Mouse (Mus musculus) adrenal gland, adult 18-20 months (tissue): ENCODE data around the gene Cenpv. TPM values are rescaled to one million over a fixed set of nuclear protein-coding genes. Genes with fewer than 3 reads are reported as not detected.
"Not testable (repeated sequence)": the region's sequence is repeated elsewhere in the genome, so short reads cannot be mapped to it uniquely, and the experiment has no call there.

Experiments used
- DNase-seq, 2 experiments: peaks; one replicate each; pipeline ENCODE4 v3.0.0; 2021 to 2022; ENCODE audit warnings: low spot score in 2 of 2
- total RNA-seq, 2 experiments: library from RNA; stranded (reverse); gene quantifications; 1 replicate in 1 of 2; 2 replicates in 1 of 2; pipeline ENCODE4 v1.2.3; 2021

Cenpv gene
- total RNA-seq, 2 experiments from 2014 or later = 32.0 to 33.1 TPM

GRCm38 (mm10) chr11:62510956-62511355 lies 28.1 kb downstream of the Cenpv start:
- no peak for DNase-seq

GRCm38 (mm10) chr11:62509571-62509970 lies 29.5 kb downstream of the Cenpv start:
- DNase-seq = no peak

- DNase-seq = not testable (repeated sequence)
Measured at GRCm38 (mm10) chr11:62508816-62509215, 30.2 kb downstream of the Cenpv start.

DNA sequence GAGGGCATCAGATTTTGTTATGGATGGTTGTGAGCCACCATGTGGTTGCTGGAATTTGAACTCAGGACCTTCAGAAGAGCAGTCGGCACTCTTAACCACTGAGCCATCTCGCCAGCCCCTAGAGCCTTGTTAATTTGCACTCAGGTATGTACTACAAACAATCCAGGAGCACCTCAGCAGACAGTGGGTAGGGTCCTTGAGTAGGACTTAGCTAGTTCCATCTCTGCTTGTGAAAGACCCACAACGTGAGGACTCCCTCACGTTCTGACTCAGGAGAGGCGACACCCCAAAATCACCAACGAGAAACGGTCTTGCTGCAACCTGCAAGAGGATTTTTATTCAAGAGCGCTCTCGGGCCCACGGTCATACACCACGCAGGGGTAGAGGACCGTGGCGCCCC lies 30.7 kb downstream of the Cenpv start:
- DNase-seq = not testable (repeated sequence)

- no peak for DNase-seq
Measured at GRCm38 (mm10) chr11:62507683-62508082, 31.4 kb downstream of the Cenpv start.

DNA sequence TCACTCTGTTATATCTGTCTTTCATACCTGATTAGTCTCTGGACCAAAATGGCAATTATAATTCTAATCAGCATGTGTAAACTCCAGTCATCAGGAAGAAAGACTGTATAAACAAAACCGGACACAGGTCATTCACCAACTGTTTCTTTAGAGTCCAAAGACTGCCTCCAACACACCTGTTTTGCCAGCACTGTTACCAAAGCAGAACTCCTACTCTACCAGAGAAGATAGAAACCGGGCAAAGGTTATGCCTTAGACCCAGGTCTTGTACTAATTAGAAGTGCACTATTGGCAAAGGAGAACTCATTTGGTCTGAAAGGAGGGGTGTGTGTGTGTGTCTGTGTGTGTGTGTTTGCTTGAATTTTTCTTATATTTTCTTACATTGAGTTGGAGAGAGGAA lies 38.5 kb downstream of the Cenpv start:
- no peak for DNase-seq

- no peak for DNase-seq
Measured at GRCm38 (mm10) chr11:62498802-62499201, 40.3 kb downstream of the Cenpv start.

- DNase-seq = no peak
Measured at GRCm38 (mm10) chr11:62497181-62497580, 41.9 kb downstream of the Cenpv start.

DNA sequence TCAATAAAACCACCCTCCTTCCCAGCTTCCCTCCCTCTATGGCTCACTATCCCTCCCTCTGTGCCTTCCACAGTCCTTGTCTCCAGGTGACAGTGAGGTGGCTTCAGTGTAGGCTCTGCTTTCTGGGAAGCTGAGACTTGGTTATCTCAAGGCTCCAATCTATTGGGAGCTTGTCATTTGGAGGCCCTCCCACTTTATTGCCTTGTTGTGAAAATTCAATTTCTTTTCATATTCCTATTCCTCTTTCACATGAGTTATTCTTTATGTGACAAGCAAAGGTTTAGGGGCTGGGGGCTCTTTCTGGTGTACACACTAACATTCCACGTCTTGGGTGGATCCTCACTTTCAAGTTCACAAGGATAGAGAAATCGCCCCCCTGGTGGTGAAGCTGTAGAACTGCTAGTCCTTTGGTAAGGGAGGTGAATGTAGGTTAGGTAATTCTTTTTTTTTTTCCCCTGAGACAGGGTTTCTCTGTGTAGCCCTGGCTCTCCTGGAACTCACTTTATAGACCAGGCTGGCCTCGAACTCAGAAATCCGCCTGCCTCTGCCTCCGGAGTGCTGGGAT lies 42.8 kb downstream of the Cenpv start:
- peak; percentile 24 to 37 for DNase-seq

DNA sequence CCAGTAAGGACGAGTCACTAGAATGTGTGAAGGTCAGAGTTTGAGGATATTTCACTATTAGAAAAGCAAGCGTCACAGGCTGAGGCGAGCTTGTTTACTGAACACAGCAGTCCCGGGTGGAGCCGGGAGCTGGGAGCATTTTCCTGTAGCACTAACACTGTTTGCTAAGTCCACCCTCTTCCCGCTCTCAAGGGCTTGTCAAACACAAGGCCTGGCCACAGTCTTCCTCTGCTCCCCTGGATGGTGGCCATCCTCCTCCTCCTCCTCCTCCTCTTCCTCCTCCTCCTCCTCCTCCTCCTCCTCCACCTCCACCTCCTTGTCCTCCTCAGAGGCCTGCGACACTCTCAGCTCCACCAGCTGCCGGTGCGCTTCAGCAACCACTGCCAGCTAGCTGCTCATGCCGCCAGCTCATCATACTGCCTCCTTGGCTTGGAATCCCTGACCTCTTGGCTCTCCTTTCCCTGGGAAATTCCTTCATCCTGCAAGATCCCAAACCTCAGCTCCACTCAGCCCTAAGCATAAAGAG lies 43.7 kb downstream of the Cenpv start:
- DNase-seq = peak; percentile 30 to 35

GRCm38 (mm10) chr11:62494754-62495275 lies 44.2 kb downstream of the Cenpv start:
- peak; percentile 15 to 36 for DNase-seq

DNA sequence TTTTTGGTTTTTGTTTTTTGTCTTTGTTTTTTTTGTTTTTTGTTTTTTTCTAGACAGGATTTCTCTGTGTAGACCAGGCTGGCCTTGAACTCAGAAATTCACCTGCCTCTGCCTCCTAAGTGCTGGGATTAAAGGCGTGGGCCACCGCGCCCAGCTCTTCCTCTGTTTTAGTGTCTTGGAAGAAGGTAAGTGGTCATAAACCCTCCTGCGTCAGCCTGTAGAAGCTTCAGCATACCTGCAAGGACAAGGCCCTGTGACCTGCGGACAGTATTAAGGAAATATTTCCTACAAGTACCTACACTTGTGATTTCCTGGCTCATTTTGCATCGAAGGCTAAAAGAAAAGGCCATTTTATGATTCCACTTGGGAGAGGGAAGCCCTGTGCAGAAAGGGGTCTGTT lies 45.4 kb downstream of the Cenpv start:
- DNase-seq = no peak

DNA sequence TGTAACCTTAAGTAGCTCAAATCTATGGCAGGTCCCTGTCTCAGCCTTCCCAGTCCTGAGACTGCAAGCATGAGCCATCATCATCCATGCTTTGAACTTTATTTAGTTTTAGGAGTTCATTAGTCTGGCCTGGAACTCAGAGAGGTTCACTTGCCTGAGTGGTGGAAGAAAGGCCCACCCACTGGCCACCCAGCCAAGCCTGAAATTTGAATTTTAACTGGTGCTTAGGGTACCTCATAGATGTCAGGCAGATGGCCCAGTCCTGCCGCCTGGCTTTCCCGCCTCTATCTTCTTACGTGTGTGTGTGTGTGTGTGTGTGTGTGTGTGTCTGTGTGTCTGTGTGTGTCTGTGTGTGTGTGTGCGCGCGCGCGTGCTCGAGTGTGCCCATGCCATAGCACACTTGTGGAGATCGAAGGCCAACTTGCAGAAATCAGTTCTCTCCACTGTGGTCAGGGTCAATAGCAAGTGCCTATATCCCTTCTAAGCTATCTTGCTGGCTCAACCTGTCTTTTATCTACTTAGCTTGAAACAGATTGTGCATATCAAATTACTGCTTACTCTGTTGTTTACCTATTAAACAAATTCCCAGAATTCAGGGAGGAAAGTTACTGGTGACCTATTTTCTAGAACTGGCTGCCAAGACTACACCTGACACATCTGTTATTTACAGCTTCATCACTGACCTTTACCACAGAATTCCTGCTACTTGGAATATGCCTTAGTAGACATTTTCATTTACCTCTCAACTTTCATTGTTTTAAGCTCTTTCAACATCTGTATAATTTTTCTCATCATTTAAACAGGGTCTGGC lies 51.3 kb downstream of the Cenpv start:
- no peak for DNase-seq

DNA sequence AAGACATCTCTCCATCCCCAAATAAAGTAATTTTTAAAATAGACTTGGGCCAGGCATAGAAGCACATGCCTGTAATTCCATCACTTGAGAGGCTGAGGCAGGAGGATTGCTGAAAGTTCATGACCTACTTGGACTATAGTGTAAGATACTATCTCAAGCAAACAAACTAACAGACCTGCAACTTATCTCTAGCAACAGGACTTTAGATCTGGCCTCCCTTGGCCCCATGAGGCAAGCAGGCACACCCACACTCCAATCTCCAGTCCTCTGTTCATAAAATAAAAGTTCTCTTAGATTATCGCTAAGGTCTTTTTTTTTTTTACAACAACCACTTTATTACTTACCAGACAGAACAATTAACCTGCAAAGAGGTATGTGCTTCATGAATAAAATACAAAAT lies 52.1 kb downstream of the Cenpv start:
- no peak for DNase-seq

GRCm38 (mm10) chr11:62479581-62479980 lies 59.5 kb downstream of the Cenpv start:
- no peak for DNase-seq

GRCm38 (mm10) chr11:62478931-62479330 lies 60.1 kb downstream of the Cenpv start:
- DNase-seq = no peak

- DNase-seq = peak in 1 of 2 experiments; percentile 29
Measured at GRCm38 (mm10) chr11:62476156-62476555, 62.9 kb downstream of the Cenpv start.

Other genes with a start within 250 kb of the Cenpv start
- 1 to 10 TPM; 7.5 to 9.0 TPM for gene Pigl, start 80.8 kb downstream of the Cenpv start, total RNA-seq
- 100 to 1,000 TPM; 185 to 200 TPM for gene Ncor1, start 80.7 kb downstream of the Cenpv start, total RNA-seq
- gene Ubb, start 11.9 kb upstream of the Cenpv start, total RNA-seq = 1,000 to 10,000 TPM; 1,040 to 1,434 TPM
- gene Trpv2, start 35.2 kb upstream of the Cenpv start, total RNA-seq = 1 to 10 TPM; 3.4 to 7.2 TPM
- gene Lrrc75a, start 109.3 kb upstream of the Cenpv start, total RNA-seq = 10 to 100 TPM; 13.9 to 23.5 TPM
- 10 to 100 TPM; 26.5 to 36.7 TPM for gene Mmgt2, start 109.4 kb upstream of the Cenpv start, total RNA-seq
- 1 to 10 TPM; 2.9 to 3.9 TPM for gene Zfp287, start 192.6 kb upstream of the Cenpv start, total RNA-seq
- gene Gm10428, start 213.8 kb upstream of the Cenpv start, total RNA-seq = not detected